Mouse (Mus musculus) CD4-positive, CD25-positive, alpha-beta regulatory T cell, adult 2 months (primary cell): Measurements from ENCODE around the gene Kti12.
A peak's percentile ranks its signal among the peaks of the same experiment; 100 is the strongest.

Experiments
- DNase-seq: peaks from one replicate; pipeline ENCODE4 v3.0.0-alpha.2; 2012; ENCODE audit warnings: low read depth, low spot score

The Kti12 gene

GRCm38 (mm10) chr4:108847715-108848504 is at the start of gene Kti12:
Gene Kti12 (plus strand): TSS chr4:108847785.
- peak; percentile 85 for DNase-seq

- peak; percentile 79 for DNase-seq
Measured at GRCm38 (mm10) chr4:108798083-108798830, 49.3 kb upstream of the Kti12 start.

GRCm38 (mm10) chr4:108803535-108803934 is 44.0 kb upstream of the Kti12 start:
- DNase-seq: no peak

GRCm38 (mm10) chr4:108811142-108811541 is 36.4 kb upstream of the Kti12 start:
- DNase-seq: no peak

GRCm38 (mm10) chr4:108811550-108811949 is 36.0 kb upstream of the Kti12 start:
- DNase-seq: no peak

GRCm38 (mm10) chr4:108825677-108826076 is 21.9 kb upstream of the Kti12 start:
- DNase-seq: no peak

GRCm38 (mm10) chr4:108826096-108826495 is 21.5 kb upstream of the Kti12 start:
- no peak for DNase-seq

GRCm38 (mm10) chr4:108826643-108827042 is 20.9 kb upstream of the Kti12 start:
- no peak for DNase-seq

GRCm38 (mm10) chr4:108830698-108831097 is 16.9 kb upstream of the Kti12 start:
- no peak for DNase-seq

- DNase-seq: peak; percentile 97
Measured at GRCm38 (mm10) chr4:108832916-108833827, 14.4 kb upstream of the Kti12 start, which contains the start of gene Btf3l4. Gene Btf3l4 (minus strand): TSS chr4:108833614.

GRCm38 (mm10) chr4:108833828-108834114 is 13.8 kb upstream of the Kti12 start:
- DNase-seq: no peak

- DNase-seq: peak; percentile 81
Measured at GRCm38 (mm10) chr4:108834115-108834970, 13.2 kb upstream of the Kti12 start, which contains the start of gene Txndc12. Gene Txndc12 (plus strand): TSS chr4:108834601.

GRCm38 (mm10) chr4:108834971-108835311 is 12.6 kb upstream of the Kti12 start:
- no peak for DNase-seq

GRCm38 (mm10) chr4:108835496-108835895 is 12.1 kb upstream of the Kti12 start:
- peak; percentile 26 for DNase-seq

GRCm38 (mm10) chr4:108838031-108838430 is 9.6 kb upstream of the Kti12 start:
- no peak for DNase-seq

- DNase-seq: no peak
Measured at GRCm38 (mm10) chr4:108841920-108842578, 5.5 kb upstream of the Kti12 start.

GRCm38 (mm10) chr4:108843336-108843735 is 4.2 kb upstream of the Kti12 start:
- no peak for DNase-seq

- DNase-seq: no peak
Measured at GRCm38 (mm10) chr4:108845824-108846569, 1.6 kb upstream of the Kti12 start.

- DNase-seq: peak; percentile 22
Measured at GRCm38 (mm10) chr4:108848505-108848848, 892 bp downstream of the Kti12 start, which contains the start of gene A730015C16Rik. Gene A730015C16Rik (minus strand): TSS chr4:108848619.

- no peak for DNase-seq
Measured at GRCm38 (mm10) chr4:108866806-108867205, 19.2 kb downstream of the Kti12 start.
